Mouse (Mus musculus): ENCODE data around the gene Uba2. TPM values are rescaled to one million over a fixed set of nuclear protein-coding genes. Genes with fewer than 3 reads are reported as not detected.
A peak's percentile ranks its signal among the peaks of the same experiment; 100 is the strongest.
"Not testable (repeated sequence)": the region's sequence is repeated elsewhere in the genome, so short reads cannot be mapped to it uniquely, and the experiment has no call there.

Uba2 gene
- polyA plus RNA-seq, 1 experiment from 2014 or later: 187 TPM

GRCm38 (mm10) chr7:34131118-34131517 is 38.3 kb downstream of the Uba2 start:
- WGBS: 59% methylated on average over 3 of the region's 3 CpGs
- DNase-seq (ENCODE audit: low spot score) (no peak), ATAC-seq (replicated peaks; ENCODE audit: low FRiP score, low TSS enrichment, low read depth) (no peak)
- peak overlapping the region; percentile 71 for H3K4me3 ChIP-seq (ENCODE audit: low read depth, low read length)
- peak overlapping the region; percentile 68 for H3K4me2 ChIP-seq (ENCODE audit: low read length)
- H3K36me3 ChIP-seq (ENCODE audit: control insufficient read depth, insufficient read depth, low read length): peaks cover 4% of the 10 kb centered on the region; the same call in 1 of the 2 replicates
- H3K27me3 ChIP-seq (replicated peaks; ENCODE audit: control insufficient read depth, insufficient read depth, low read length): no peaks in the 10 kb centered on the region
- H3K27ac ChIP-seq (ENCODE audit: low read depth): no peak overlapping the region
- peaks cover 19% of the 10 kb centered on the region for H3K4me1 ChIP-seq (replicated peaks; ENCODE audit: control insufficient read depth, insufficient read depth, low read length)
- H3K9me3 ChIP-seq (ENCODE audit: control insufficient read depth, low read length): no peaks in the 10 kb centered on the region
- H3K9ac ChIP-seq (ENCODE audit: low read length): no peak overlapping the region

GRCm38 (mm10) chr7:34126291-34126690 is 43.1 kb downstream of the Uba2 start:
- Histone ChIP-seq H3K4me2 (ENCODE audit: low read length) (no peak overlapping the region), H3K4me3 (ENCODE audit: low read depth, low read length) (no peak overlapping the region), H3K36me3 (ENCODE audit: control insufficient read depth, insufficient read depth, low read length) (peaks cover 19% of the 10 kb centered on the region; the same call in 1 of the 2 replicates), H3K27ac (ENCODE audit: low read depth) (no peak overlapping the region), H3K27me3 (replicated peaks; ENCODE audit: control insufficient read depth, insufficient read depth, low read length) (no peaks in the 10 kb centered on the region), H3K9me3 (ENCODE audit: control insufficient read depth, low read length) (no peaks in the 10 kb centered on the region), H3K4me1 (replicated peaks; ENCODE audit: control insufficient read depth, insufficient read depth, low read length) (peaks cover 3% of the 10 kb centered on the region), H3K9ac (ENCODE audit: low read length) (no peak overlapping the region)
- 85% methylated on average over 3 of the region's 3 CpGs for WGBS
- no peak for ATAC-seq (replicated peaks; ENCODE audit: low FRiP score, low TSS enrichment, low read depth)
- no peak for DNase-seq (ENCODE audit: low spot score)

GRCm38 (mm10) chr7:34125346-34125745 is 44.1 kb downstream of the Uba2 start:
- no peak overlapping the region for H3K4me2 ChIP-seq (ENCODE audit: low read length)
- no peaks in the 10 kb centered on the region for H3K9me3 ChIP-seq (ENCODE audit: control insufficient read depth, low read length)
- peaks cover 19% of the 10 kb centered on the region; the same call in 1 of the 2 replicates for H3K36me3 ChIP-seq (ENCODE audit: control insufficient read depth, insufficient read depth, low read length)
- no peak overlapping the region for H3K27ac ChIP-seq (ENCODE audit: low read depth)
- H3K9ac ChIP-seq (ENCODE audit: low read length): no peak overlapping the region
- WGBS: 91% methylated on average over 9 of the region's 9 CpGs
- ATAC-seq (replicated peaks; ENCODE audit: low FRiP score, low TSS enrichment, low read depth) (no peak), DNase-seq (ENCODE audit: low spot score) (no peak)
- no peaks in the 10 kb centered on the region for H3K27me3 ChIP-seq (replicated peaks; ENCODE audit: control insufficient read depth, insufficient read depth, low read length)
- H3K4me3 ChIP-seq (ENCODE audit: low read depth, low read length): no peak overlapping the region
- peaks cover 2% of the 10 kb centered on the region; the same call in 1 of the 2 replicates for H3K4me1 ChIP-seq (replicated peaks; ENCODE audit: control insufficient read depth, insufficient read depth, low read length)

GRCm38 (mm10) chr7:34122987-34123720 is 46.2 kb downstream of the Uba2 start:
- DNase-seq (ENCODE audit: low spot score) (no peak), ATAC-seq (replicated peaks; ENCODE audit: low FRiP score, low TSS enrichment, low read depth) (no peak)
- no peak overlapping the region for H3K9ac ChIP-seq (ENCODE audit: low read length)
- H3K4me2 ChIP-seq (ENCODE audit: low read length): no peak overlapping the region
- no peak overlapping the region for H3K4me3 ChIP-seq (ENCODE audit: low read depth, low read length)
- 0 out of 2 replicates have a peak, but pooled peaks cover 3% of the 10 kb centered on the region for H3K4me1 ChIP-seq (replicated peaks; ENCODE audit: control insufficient read depth, insufficient read depth, low read length)
- WGBS: 79% methylated on average over 6 of the region's 6 CpGs
- H3K9me3 ChIP-seq (ENCODE audit: control insufficient read depth, low read length): no peaks in the 10 kb centered on the region
- H3K27me3 ChIP-seq (replicated peaks; ENCODE audit: control insufficient read depth, insufficient read depth, low read length): no peaks in the 10 kb centered on the region
- no peak overlapping the region for H3K27ac ChIP-seq (ENCODE audit: low read depth)
- H3K36me3 ChIP-seq (ENCODE audit: control insufficient read depth, insufficient read depth, low read length): peaks cover 28% of the 10 kb centered on the region

- not testable (repeated sequence) for H3K27ac ChIP-seq (ENCODE audit: low read depth); H3K9me3 ChIP-seq (ENCODE audit: control insufficient read depth, low read length); H3K4me2 ChIP-seq (ENCODE audit: low read length); H3K9ac ChIP-seq (ENCODE audit: low read length); ATAC-seq (replicated peaks; ENCODE audit: low FRiP score, low TSS enrichment, low read depth); H3K4me3 ChIP-seq (ENCODE audit: low read depth, low read length); H3K27me3 ChIP-seq (replicated peaks; ENCODE audit: control insufficient read depth, insufficient read depth, low read length); H3K4me1 ChIP-seq (replicated peaks; ENCODE audit: control insufficient read depth, insufficient read depth, low read length)
- peaks cover 53% of the 10 kb centered on the region for H3K36me3 ChIP-seq (ENCODE audit: control insufficient read depth, insufficient read depth, low read length)
- WGBS: 6% methylated on average over 1 of the region's 1 CpGs
- peak; percentile 57 for DNase-seq (ENCODE audit: low spot score)
These were observed 48.8 kb downstream of the Uba2 start for GRCm38 (mm10) chr7:34120636-34121035.

GRCm38 (mm10) chr7:34116601-34117000 is 52.8 kb downstream of the Uba2 start:
- H3K4me3 ChIP-seq (ENCODE audit: low read depth, low read length): no peak overlapping the region
- no peak overlapping the region for H3K27ac ChIP-seq (ENCODE audit: low read depth)
- no peaks in the 10 kb centered on the region for H3K9me3 ChIP-seq (ENCODE audit: control insufficient read depth, low read length)
- WGBS: 90% methylated on average over 3 of the region's 3 CpGs
- H3K4me1 ChIP-seq (replicated peaks; ENCODE audit: control insufficient read depth, insufficient read depth, low read length): 0 out of 2 replicates have a peak, but pooled peaks cover 3% of the 10 kb centered on the region
- DNase-seq (ENCODE audit: low spot score): no peak
- H3K4me2 ChIP-seq (ENCODE audit: low read length): no peak overlapping the region
- H3K36me3 ChIP-seq (ENCODE audit: control insufficient read depth, insufficient read depth, low read length): peaks cover 73% of the 10 kb centered on the region
- H3K27me3 ChIP-seq (replicated peaks; ENCODE audit: control insufficient read depth, insufficient read depth, low read length): no peaks in the 10 kb centered on the region
- H3K9ac ChIP-seq (ENCODE audit: low read length): no peak overlapping the region
- no peak for ATAC-seq (replicated peaks; ENCODE audit: low FRiP score, low TSS enrichment, low read depth)

GRCm38 (mm10) chr7:34109190-34109589 is 60.2 kb downstream of the Uba2 start:
- no peak overlapping the region for H3K9ac ChIP-seq (ENCODE audit: low read length)
- H3K4me1 ChIP-seq (replicated peaks; ENCODE audit: control insufficient read depth, insufficient read depth, low read length): no peaks in the 10 kb centered on the region
- H3K4me2 ChIP-seq (ENCODE audit: low read length): no peak overlapping the region
- DNase-seq (ENCODE audit: low spot score) (no peak), ATAC-seq (replicated peaks; ENCODE audit: low FRiP score, low TSS enrichment, low read depth) (no peak)
- no peak overlapping the region for H3K4me3 ChIP-seq (ENCODE audit: low read depth, low read length)
- no peaks in the 10 kb centered on the region for H3K9me3 ChIP-seq (ENCODE audit: control insufficient read depth, low read length)
- WGBS: 84% methylated on average over 5 of the region's 5 CpGs
- H3K36me3 ChIP-seq (ENCODE audit: control insufficient read depth, insufficient read depth, low read length): peaks cover 33% of the 10 kb centered on the region
- no peak overlapping the region for H3K27ac ChIP-seq (ENCODE audit: low read depth)
- H3K27me3 ChIP-seq (replicated peaks; ENCODE audit: control insufficient read depth, insufficient read depth, low read length): no peaks in the 10 kb centered on the region

GRCm38 (mm10) chr7:34101276-34101675 is 68.1 kb downstream of the Uba2 start:
- H3K4me1 ChIP-seq (replicated peaks; ENCODE audit: control insufficient read depth, insufficient read depth, low read length): no peaks in the 10 kb centered on the region
- ATAC-seq (replicated peaks; ENCODE audit: low FRiP score, low TSS enrichment, low read depth) (no peak), DNase-seq (ENCODE audit: low spot score) (no peak)
- H3K4me3 ChIP-seq (ENCODE audit: low read depth, low read length): no peak overlapping the region
- no peaks in the 10 kb centered on the region for H3K27me3 ChIP-seq (replicated peaks; ENCODE audit: control insufficient read depth, insufficient read depth, low read length)
- H3K9me3 ChIP-seq (ENCODE audit: control insufficient read depth, low read length): no peaks in the 10 kb centered on the region
- H3K9ac ChIP-seq (ENCODE audit: low read length): no peak overlapping the region
- no peaks in the 10 kb centered on the region for H3K36me3 ChIP-seq (ENCODE audit: control insufficient read depth, insufficient read depth, low read length)
- no peak overlapping the region for H3K27ac ChIP-seq (ENCODE audit: low read depth)
- H3K4me2 ChIP-seq (ENCODE audit: low read length): no peak overlapping the region

GRCm38 (mm10) chr7:34100002-34100401 is 69.4 kb downstream of the Uba2 start:
- WGBS: 81% methylated on average over 2 of the region's 2 CpGs
- Histone ChIP-seq H3K4me3 (ENCODE audit: low read depth, low read length) (no peak overlapping the region), H3K4me2 (ENCODE audit: low read length) (no peak overlapping the region), H3K36me3 (ENCODE audit: control insufficient read depth, insufficient read depth, low read length) (no peaks in the 10 kb centered on the region), H3K9ac (ENCODE audit: low read length) (no peak overlapping the region), H3K27ac (ENCODE audit: low read depth) (no peak overlapping the region), H3K4me1 (replicated peaks; ENCODE audit: control insufficient read depth, insufficient read depth, low read length) (no peaks in the 10 kb centered on the region), H3K9me3 (ENCODE audit: control insufficient read depth, low read length) (peaks cover 4% of the 10 kb centered on the region; the same call in 1 of the 2 replicates), H3K27me3 (replicated peaks; ENCODE audit: control insufficient read depth, insufficient read depth, low read length) (no peaks in the 10 kb centered on the region)
- ATAC-seq (replicated peaks; ENCODE audit: low FRiP score, low TSS enrichment, low read depth): no peak
- no peak for DNase-seq (ENCODE audit: low spot score)
